Mouse (Mus musculus) Muller cell, postnatal 12 days (primary cell): ENCODE data around the gene Mecr.
A peak's percentile ranks its signal among the peaks of the same experiment; 100 is the strongest.

ENCODE experiments used
- DNase-seq: peaks from one replicate; pipeline ENCODE4 v3.0.0-alpha.2; 2015; ENCODE audit errors: inconsistent ontology term

Gene Mecr

DNA sequence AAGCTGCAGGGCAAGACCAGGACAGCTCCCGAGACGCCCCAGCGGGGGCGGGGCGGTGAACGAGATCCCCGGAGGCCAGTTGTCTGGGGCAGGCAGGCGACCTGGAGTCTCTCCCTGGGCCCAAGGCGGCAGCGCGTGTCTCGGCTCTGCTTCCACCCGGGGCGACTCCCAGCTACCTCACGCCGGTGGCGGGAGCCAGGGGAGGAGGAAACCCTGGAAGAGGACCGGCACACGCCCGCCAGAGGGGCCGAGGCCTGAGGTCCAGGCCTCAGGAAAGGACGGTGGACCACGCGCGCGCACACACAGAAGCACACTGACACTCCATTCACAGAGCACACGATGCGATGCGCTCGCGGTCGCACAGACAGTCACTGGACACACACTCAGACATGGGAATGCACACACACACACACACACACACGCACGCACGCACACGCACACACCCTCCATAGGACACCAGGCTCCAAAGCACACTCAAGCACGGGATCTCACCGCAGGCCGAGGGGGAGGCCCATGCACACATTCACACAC lies 6.9 kb upstream of the Mecr start:
- DNase-seq, result peak; percentile 43

DNA sequence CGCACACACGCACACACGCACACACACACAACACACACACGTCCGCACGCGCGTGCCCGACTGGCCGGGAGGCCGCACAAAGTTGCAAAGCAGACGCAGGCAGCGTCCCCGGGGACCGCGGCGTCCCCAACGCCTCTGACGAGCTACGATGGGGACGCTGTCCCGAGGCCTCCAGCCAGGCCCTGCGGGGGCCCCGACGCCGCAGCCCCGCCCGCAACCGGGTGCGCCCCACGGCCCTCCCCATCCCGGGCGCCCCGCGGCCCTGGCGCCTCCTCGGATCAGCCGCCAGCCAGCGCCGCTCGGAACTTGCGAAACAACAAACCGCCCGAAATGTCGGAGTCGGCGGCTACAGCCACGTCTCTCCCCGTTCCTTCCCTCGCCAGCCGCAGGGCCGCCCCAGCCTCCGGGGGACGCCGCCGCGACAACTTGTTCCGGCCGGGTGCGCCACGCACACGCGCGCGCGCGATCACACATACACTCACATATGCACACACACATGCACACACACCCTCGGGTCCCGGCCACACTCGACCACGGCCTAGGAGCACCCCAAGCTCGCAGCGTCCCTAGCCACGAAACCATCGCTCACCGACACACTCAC lies 6.3 kb upstream of the Mecr start:
- DNase-seq, result peak; percentile 34

DNA sequence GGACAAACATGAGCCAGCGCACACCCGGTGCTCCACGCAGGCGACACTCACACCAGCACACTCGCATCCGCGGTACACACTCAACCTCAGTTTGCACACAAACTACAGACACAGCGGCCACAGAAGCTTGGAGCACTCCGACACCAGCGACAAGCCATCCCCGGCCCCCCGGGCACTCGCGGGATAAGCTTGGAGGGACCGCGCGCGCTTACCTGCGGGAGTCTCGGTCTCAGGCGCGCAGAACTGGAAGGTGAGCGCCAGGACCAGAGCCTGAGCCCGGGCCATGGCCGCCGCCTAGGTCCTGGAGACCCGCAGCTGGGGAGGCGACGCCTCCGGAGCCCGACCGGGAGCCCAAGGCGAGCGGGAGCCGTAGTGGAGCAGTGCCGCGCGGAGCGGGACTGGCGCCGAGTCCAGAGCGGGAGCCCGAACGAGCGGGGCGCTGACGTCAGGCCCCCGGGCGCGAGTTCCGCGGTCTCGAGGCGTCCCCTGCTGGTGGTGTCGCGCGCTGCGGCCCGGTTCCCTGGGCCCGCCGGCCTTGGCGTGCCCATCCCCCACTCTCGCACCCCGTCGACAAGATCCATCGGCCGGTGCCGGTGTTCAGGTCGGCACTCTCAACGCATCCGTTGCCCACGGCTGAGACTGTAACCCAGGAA lies 5.3 kb upstream of the Mecr start, which contains the start of gene Ptpru:
Gene Ptpru, minus strand, starts transcription at position 417 of the 653 bp plus-strand sequence.
- peak; percentile 83 for DNase-seq

DNA sequence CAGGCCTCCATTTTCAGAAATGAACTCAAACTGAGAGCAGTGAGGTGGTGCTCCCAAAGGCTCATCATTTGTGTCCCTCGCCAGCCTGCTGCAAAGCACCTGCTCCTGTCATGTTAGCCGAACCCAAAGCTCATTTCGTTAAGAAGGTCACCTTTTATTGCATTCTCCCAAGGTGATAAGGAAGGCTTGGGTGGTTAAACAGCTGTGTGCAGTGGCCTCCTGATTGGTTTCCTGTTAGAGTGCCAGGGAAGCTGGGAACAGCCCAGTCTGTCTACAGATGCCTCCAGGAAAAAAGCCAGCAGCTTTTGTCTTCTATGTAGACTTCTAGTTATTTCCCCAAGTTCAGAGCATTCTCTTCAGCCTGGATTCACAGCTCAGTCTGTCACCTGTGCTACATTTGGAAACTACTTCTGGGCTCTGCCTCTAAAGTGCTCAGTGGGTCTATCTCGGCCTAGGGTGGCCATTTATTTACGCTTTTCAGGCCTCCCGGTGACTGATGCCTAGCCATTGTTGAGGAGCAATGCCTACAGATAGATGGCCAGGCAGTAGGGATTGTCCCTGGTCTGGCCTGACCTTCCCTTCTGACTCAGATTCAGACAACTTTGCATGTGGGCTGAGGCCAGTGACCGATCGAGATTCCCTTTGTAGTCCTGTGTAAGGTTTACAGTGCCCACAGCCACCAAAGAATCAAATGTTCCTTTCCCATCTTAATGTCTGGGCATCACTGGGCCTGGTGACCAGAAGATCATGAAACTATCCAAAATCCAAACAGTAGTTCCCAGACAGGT lies 2.9 kb downstream of the Mecr start:
- no peak for DNase-seq

DNA sequence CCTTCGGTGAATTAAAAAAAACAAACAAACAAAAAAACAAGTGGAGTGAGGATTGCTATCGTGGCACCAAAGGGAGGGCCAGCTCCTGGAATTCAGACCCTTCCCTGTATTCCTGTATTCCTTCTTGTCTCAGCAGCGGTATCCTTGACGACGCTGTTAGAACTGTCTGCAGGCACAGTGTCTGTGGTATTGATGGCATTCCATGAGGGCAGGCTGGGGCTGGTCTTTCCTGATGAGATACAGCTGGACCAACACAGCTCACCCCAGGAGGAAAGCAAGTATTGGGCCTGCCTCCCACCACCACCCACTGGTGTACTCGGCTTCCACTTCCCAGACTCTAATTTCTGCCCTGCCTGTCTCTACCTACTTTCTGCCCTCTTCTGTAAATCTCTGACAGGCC lies 4.8 kb downstream of the Mecr start:
- no peak for DNase-seq

DNA sequence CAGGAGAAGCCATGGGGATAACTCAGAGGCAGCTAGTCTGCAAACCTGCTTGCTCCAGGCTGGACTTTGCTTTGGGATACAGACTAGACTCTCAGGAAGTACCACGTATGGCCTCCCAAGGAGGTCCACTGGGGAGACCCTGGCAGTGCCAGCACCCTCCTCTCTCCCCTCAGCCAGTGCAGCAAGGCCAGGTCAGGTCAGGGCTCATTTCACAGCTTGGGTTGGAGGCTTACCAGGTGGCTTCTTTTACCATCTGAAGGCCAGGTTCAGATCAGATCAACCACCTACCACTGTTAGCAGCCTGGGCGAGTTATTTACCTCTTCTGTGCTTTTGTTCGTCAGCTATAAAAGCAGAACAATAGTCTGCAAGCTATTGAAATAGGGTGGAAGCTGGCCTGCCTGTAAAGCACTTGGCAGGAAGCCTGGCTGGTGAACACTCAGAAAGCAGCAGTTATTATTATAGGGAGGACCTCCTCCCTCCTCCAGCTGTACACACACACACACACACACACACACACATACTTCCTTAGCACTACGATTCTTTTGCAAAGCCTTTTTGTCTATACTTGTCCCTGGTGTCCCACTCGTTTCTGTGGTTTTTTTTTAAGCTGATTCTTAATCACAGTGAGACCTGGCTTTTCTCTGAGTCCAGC lies 6.8 kb downstream of the Mecr start:
- DNase-seq, result no peak

DNA sequence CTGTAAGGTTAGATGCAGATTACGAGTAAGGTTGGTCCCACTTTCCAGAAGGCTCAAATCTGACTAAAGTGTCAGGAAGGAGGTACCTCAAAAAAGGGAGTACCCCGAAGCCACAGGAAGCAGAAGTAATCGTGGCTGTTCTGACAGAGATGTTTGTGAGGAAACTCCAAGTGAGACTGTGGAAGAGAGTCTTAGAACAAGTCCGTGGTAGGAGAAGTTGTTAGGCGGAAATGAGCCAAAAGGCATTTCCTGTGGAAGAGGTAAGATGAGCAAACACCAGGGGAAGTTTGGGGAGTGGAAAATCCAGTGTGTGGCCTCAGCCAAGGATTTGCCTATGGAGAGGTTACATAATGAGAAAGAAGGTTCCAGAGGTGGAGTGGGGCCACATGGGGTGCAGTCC lies 11.7 kb downstream of the Mecr start:
- no peak for DNase-seq

DNA sequence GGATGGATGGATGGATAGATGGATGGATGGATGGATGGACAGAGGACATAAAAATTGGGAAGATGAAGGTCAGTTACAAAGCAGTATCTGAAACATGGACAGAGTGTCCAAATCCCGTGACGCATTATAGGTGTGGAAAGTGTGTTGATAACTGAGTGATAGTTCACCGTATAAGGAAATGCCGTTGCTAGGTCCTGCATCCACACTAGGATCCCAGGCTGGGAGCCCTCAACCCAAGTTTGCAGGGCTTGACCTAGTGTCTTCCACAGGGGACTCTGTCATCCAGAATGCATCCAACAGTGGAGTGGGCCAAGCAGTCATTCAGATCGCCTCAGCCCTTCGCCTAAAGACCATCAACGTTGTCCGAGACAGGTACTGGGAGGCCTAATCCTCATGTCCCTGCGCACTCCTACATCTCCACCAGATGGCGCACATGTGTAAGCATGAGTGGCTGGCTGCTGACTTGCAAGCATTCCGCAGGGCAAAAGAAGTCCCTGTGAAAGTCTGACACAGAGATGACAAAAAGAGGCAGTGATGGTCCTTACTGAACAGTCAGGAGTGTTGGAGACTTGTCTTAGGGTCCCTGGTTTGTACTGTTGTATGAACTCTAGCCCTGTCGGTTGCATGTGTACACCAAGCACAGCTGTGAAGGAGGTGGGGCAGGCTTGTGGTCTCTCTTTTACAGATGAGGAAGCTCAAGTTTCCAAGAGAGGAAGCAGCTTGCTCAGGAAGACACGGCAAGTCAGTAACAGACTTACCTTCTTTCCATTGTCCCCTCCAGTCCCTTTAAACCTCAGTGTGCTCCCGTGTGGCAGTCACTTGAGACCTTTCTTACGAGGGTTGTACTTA lies 17.4 kb downstream of the Mecr start:
- DNase-seq, result peak; percentile 48

DNA sequence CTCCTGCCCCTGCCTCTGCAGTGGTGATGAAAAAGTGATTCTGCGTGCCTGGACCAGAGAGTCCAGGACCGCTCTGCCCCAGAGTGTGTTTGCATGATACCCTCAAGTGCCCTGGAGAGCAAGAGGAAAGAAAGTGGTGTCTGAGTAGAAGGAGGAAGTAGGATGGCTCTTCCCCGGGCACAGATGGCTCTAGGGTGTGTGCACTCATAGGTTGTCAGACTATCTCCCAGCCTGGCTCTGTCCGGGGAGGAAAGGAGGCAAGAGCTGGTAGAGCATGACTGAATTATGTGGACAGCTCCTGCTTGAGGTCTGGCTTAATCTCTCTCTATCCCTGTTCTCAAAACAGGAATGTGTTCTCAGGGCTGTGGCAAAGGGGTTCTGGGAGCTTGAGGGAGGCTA lies 18.1 kb downstream of the Mecr start:
- DNase-seq, result no peak

DNA sequence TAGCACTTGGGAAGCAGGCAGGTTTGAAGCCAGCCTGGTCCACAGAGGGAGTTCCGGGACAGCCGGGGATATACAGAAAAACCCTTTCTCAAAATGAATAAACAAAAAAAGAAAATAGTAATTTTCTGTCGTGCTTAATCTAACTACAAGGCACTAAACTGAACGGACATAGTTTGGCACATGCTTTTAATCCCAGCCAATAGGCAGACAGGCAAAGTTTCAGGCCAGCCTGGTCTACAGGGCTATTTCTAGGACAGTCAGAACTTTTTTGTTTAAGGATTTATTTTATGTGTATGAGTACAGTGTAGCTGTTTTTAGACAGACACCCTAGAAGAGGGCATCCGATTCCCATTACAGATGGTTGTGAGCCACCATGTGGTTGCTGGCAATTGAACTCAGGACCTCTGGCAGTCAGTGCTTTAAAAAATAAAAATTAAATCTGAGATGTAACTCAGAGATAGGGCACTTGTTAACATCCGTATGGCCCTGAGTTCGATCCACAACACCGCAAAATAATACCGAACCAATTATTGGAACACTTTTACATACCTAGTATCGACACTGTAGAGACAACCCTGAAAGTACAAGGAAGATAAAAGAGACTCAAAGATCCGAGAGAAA lies 29.5 kb downstream of the Mecr start:
- DNase-seq, result no peak

DNA sequence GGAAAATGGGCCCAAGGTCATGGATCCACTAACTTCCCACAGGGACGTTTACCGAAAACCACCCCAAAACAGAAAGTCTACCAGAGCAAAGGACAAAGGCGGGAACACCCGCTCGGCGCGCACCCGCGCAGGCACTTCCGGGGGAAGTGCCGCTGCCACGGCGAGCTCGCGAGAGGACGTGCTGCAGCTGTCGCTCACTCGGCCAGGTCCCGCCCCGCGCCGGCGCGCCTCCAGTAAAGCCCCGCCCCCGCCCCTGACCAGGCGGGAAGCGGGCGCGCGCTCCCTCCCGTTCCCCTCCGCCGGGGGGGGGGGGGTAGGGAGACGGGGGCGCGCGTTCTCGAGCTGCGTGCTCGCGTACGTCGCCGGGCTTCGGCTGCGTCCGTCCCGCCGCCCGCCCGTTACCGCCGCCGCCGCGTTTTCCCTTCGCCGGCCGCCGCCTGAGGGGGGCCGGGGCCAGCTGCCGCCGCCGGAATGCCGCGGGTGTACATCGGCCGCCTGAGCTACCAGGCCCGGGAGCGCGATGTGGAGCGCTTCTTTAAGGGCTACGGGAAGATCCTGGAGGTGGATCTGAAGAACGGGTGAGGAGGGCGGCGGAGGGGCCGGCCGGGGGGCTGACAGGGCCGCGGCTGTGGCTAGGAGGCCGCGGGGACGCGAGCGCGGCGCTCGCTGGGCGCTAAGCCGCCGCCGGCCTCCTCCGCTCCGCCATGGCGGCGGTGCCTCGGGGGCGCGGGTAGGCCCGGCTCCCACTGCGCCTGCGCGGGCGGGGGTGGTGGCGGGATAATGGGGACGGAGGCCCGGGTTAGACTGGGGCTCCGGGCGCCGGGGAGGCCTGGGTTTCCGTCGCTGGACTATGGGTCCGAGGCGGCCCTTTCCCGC lies 30.3 kb downstream of the Mecr start, which contains the start of gene Srsf4:
Gene Srsf4, plus strand, starts transcription at position 325 of the 876 bp plus-strand sequence.
- DNase-seq, result peak; percentile 98

DNA sequence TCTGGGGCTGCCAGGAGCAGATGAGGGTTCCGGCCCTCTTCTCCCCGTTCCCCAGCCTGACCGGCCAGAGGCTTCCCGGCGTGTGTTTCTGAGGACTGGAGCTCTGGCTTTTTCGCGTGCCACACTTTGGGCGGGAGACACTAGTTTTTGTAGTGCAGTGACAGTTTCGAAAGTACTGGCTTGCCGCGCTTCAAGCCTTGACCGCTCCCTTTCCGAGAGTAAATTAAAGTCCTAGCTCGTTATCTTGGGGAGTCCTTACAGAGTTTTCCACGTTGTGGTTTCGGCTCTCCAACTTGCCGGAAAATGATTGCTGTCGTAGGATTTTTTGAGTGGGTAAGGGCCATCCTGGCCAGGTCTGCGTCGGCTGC lies 30.9 kb downstream of the Mecr start:
- DNase-seq, result no peak

DNA sequence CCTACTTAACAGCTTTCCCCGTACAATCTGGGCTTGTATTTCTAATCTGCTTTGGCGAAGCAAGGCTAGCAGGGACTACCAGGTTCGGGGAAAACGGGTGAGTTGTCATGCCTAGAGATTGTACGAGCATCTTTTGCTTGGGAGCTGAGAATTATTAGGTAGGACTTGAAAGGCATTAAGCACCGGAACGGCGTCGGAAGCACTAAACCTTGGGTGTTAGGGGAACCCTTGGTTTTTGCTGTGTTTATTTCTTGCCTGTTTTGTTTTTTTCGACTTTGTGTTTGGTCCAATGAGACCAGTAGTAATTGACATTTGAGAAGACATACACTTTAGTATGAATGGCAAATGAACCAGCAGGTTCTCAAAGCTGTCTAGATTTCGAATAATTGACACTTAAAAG lies 31.3 kb downstream of the Mecr start:
- no peak for DNase-seq

DNA sequence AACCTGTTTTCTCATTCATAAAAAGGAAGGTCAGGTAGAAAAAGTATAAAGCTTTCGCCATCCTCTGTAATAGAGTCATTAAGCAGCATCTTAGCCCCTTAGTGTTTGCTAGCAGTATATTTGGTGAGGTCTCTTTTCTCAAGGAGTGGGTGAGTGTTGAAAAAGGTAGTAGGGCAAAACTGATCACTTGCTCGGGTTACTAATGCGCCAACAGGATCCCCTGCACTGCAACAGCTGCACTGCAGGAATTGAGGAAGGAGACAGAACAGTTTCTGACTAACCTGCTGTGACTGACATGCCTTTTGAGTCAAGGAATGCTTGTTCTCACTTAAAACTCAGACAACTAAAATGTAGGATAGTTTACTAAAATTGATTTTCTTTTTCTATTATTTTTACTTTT lies 32.0 kb downstream of the Mecr start:
- no peak for DNase-seq

DNA sequence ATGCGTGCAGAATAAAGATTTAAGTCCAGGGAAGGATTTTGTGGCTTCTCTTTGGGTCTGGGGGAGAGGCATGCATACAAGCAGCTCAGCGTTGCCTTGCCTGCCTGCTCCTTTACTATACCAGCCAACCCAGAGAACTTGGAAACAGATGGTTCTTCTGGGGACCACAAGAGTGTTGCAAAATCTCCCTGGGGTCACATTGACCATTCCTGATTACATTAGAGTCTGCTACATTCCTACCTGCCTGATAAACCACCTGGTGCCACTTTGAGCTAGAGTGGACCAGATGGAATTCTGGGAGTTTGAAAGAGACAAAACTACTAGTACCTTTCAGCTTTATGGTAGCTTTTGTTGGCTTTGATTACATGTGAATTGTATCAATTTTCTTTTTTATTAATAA lies 33.6 kb downstream of the Mecr start:
- DNase-seq, result no peak

DNA sequence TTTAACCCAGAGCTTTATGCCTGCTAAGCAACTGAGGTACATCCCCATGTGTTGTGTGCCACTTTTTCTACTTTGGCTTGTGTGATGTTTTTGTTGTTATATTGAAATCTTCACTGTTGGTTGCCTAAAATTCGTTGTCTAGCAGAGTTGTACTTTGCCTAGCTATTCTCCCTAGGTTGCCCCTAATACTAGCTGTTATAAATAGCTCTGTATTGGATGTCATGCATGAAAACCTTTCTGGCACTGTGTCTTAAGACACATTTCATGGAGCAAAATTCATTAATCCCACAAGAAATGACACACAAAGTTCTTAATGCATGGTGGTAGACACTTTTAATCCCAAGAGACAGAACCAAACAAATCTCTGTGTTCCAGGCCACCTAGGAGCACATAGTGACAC lies 36.4 kb downstream of the Mecr start:
- no peak for DNase-seq

DNA sequence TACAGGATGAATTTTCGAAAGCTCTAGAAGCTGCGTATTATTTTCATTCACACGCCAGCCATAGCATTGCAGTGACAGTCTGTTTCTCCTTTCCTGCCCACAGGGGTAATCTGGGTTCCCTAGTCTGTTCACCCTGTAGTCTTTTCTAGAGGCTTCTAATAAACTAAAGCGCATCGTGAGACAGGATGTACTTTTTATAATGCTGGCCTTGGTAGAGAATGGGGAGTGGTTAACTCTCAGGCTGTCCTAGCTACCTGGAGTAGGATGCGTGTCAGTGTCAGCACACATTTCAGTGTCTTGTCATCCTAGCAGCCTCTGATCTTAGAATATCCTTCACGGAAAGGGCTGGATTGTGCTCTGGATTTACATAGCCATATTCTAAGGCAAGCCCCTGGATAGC lies 38.0 kb downstream of the Mecr start:
- DNase-seq, result no peak

DNA sequence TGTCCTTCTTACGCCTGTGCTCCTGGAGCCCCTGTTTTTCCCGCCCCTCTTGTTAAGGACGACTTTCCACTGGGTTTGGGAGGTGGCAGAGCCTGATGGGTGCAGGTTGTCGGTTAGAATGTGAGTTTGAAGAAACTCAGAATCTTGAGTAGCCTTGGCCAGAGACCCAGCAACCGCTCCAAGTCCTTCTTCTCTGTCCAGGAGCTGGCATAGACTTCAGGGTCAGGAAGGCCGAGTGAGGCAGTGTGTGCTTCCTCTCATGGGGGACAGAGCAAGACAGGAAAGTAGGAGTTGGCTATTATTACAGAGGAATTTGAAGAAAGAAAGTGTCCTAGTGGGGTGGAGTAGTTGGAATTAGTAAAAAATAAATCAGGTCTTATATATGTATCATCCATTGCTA lies 40.3 kb downstream of the Mecr start:
- no peak for DNase-seq

DNA sequence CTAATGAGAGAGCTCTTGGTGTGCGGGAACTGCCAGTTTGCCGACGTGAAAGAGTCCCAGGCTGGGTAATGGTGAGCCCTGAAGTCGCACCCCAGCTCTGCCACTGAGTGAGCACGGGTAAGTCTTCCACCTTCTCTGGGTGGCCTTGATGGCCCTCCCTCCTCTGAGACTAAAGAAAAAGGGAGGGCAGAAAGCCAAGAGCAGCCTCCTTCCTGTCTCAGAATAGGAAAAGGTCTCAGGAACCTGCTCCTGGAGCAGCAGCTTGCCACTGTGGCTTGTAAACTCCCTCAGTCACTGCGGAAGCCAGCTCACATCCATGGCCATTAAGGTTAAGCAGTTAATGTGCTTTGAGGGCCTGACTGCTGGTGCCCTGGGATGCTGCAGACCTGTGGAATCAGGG lies 42.1 kb downstream of the Mecr start:
- no peak for DNase-seq

DNA sequence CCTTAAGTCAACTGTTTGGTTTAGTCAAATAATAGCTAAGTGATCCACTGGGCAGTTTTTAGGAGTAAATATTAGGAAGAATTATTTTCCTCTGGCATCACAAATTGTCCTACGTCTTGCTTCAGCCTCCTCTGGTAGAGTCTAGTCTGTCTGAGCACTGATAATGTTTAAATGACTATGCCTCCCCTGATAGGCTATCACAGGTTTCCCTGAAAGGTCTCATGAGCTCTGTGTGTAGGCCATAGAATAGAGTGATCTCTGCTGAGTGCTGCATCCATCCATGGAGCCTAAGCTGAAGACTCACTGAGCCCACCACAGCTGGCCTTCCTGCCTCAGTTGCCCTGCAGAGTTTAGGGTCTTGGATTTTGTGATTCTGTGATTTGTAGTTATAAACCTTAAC lies 45.3 kb downstream of the Mecr start:
- DNase-seq, result no peak
